Mouse (Mus musculus): ENCODE results near the gene Myo16. TPM values are rescaled to one million over a fixed set of nuclear protein-coding genes. Genes with fewer than 3 reads are reported as not detected.

The Myo16 gene
- polyA plus RNA-seq, 1 experiment from 2014 or later, result 0.67 TPM

DNA sequence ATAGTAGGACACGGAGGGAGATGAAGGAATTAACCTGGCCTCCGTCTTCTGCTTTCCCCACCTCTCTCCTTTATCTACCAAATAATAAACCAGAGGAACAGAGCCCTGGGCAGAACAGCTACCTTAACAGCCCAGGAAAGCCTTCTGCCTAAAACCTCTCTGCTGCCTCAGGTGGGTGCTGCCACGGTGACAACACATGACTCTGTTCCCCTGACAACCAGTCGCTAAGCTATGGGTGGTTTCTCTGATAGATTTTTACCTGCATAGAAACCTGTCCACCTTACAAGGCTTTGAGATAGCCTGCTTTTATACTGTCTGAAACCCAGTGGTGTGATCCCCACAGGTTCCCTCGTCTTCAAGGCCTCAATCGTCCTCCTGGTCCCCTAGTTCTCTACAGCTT is 337.2 kb downstream of the Myo16 start:
- 77% methylated on average over 6 of the region's 6 CpGs for WGBS
- ATAC-seq (ENCODE audit: borderline replicate concordance, extremely low read depth, low FRiP score, low TSS enrichment), result no peak

DNA sequence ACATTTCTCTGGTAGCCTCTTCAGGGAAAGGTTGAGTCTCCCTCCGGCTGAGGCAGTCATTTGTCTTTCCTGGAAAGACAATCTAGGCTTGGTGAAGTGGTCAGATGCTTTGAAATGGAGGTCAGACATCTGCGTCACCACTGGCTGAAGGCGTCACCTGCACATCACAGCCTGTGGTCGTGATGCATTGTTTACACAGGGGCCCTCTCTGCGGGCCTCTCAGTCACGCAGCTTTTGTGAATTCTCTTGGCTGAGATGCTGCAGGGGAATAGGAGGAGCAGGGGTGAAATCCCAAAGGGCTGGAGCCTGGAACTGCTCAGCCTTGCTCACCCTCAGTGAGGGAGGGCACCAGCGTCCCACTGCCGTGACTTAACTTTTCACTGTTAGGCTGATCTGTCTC is 346.1 kb downstream of the Myo16 start:
- no peak for ATAC-seq (ENCODE audit: borderline replicate concordance, extremely low read depth, low FRiP score, low TSS enrichment)
- Histone ChIP-seq H3K27me3 (no peaks in the 10 kb centered on the region), H3K4me2 (no peak overlapping the region), H3K9ac (no peak overlapping the region), H3K27ac (no peak overlapping the region), H3K4me3 (no peak overlapping the region), H3K4me1 (no peaks in the 10 kb centered on the region; the same call in 1 of the 2 replicates), H3K36me3 (no peaks in the 10 kb centered on the region), H3K9me3 (no peaks in the 10 kb centered on the region)
- WGBS, result 12% methylated on average over 8 of the region's 8 CpGs

More for the DNA sequence above, 337.2 kb downstream of the Myo16 start:
- Histone ChIP-seq H3K9ac (no peak overlapping the region), H3K36me3 (no peaks in the 10 kb centered on the region), H3K9me3 (no peaks in the 10 kb centered on the region), H3K4me1 (no peaks in the 10 kb centered on the region), H3K27ac (no peak overlapping the region), H3K4me3 (no peak overlapping the region), H3K4me2 (no peak overlapping the region), H3K27me3 (no peaks in the 10 kb centered on the region)

DNA sequence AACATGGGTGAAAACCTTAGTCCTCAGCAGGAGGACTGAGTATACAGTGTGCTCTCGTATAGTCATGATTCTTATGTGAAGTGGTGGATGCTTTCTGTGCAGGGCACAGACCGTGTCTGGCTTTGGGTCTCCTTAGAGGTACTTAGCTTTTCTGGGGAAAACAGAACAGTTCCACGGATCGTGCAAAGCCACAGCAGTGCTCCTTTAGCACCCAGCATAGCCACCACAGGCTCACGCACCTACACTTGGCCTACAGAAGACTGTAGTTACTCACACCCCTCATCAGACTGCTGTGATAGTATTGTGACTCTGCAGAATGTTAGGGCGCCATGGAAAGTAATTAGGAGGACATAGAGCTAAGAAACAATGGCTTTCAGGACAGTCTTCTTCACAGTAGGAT is 346.8 kb downstream of the Myo16 start:
- H3K4me2 ChIP-seq, result no peak overlapping the region
- H3K9ac ChIP-seq, result no peak overlapping the region
- no peaks in the 10 kb centered on the region; the same call in 1 of the 2 replicates for H3K4me1 ChIP-seq
- H3K9me3 ChIP-seq, result no peaks in the 10 kb centered on the region
- 66% methylated on average over 6 of the region's 6 CpGs for whole genome bisulfite sequencing
- ATAC-seq (ENCODE audit: borderline replicate concordance, extremely low read depth, low FRiP score, low TSS enrichment), result no peak
- no peak overlapping the region for H3K27ac ChIP-seq
- H3K27me3 ChIP-seq, result no peaks in the 10 kb centered on the region
- H3K36me3 ChIP-seq, result no peaks in the 10 kb centered on the region
- H3K4me3 ChIP-seq, result no peak overlapping the region

DNA sequence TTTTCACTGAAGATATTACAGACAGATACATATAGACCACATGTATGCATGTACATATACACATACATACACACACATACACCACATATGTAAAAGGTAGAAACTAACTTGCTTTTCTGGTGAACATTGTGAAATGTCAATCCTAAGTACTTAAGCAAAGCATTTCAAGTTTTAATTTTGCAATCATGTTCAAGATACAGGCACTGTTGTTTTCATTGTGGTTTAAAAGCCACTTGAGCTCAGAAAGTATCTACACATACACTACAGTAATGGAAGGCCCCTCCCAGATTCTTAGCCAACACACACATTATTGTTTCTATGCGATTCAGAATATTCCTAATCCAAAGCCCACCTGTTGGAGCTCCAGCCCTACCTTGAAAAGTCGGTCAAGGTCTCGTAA is 348.0 kb downstream of the Myo16 start:
- no peaks in the 10 kb centered on the region for H3K9me3 ChIP-seq
- ATAC-seq (ENCODE audit: borderline replicate concordance, extremely low read depth, low FRiP score, low TSS enrichment), result no peak
- WGBS, result 92% methylated on average over 3 of the region's 3 CpGs
- H3K4me1 ChIP-seq, result no peaks in the 10 kb centered on the region; the same call in 1 of the 2 replicates
- no peaks in the 10 kb centered on the region for H3K27me3 ChIP-seq
- H3K4me3 ChIP-seq, result no peak overlapping the region
- no peak overlapping the region for H3K27ac ChIP-seq
- no peak overlapping the region for H3K4me2 ChIP-seq
- no peaks in the 10 kb centered on the region for H3K36me3 ChIP-seq
- no peak overlapping the region for H3K9ac ChIP-seq

DNA sequence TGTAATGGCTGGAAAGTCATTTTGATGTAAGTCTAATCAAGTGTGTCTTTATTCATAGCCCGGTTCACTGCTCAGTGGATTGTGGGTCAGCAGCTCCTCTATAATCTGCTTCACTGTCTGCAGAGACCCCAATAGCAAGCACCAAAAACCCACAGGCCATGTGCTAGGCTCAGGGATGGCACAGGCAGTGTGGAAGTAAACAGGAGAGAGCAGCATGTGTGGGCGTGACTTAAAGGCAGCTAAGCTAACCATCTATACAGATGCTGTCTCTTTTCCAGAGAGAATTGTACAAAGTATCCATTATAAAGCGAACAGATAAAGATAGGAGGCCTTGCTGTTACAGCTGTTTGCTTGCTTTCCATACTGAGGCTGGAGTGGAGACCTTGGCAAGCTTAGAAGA is 358.4 kb downstream of the Myo16 start:
- Histone ChIP-seq H3K27ac (no peak overlapping the region), H3K36me3 (no peaks in the 10 kb centered on the region), H3K27me3 (no peaks in the 10 kb centered on the region), H3K9ac (no peak overlapping the region), H3K9me3 (no peaks in the 10 kb centered on the region), H3K4me2 (no peak overlapping the region), H3K4me3 (no peak overlapping the region), H3K4me1 (no peaks in the 10 kb centered on the region)
- no peak for ATAC-seq (ENCODE audit: borderline replicate concordance, extremely low read depth, low FRiP score, low TSS enrichment)
- WGBS, result 74% methylated on average over 3 of the region's 3 CpGs

DNA sequence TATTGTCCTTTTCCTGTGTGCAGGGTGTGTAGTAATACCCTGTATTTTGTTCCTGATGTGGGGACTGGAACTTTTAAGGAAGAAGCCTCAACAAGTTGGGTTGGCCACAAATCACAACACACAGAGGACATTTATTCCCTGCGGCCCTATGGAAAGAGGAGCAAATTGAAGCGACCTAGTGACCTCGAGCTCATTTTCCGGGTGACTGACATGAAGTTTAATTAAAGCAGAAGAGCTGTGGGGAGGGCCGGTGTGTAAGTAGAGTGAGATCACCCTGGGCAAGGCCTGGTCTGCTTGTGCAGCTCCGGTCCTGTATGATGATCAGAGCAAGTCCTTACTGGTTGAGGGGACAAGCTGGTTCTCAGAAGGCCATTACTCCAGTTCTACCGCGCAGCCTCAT is 363.7 kb downstream of the Myo16 start:
- no peak overlapping the region for H3K4me2 ChIP-seq
- 85% methylated on average over 8 of the region's 8 CpGs for WGBS
- H3K4me3 ChIP-seq, result no peak overlapping the region
- 0 out of 2 replicates have a peak, but pooled peaks cover 5% of the 10 kb centered on the region for H3K4me1 ChIP-seq
- no peaks in the 10 kb centered on the region for H3K27me3 ChIP-seq
- no peak overlapping the region for H3K9ac ChIP-seq
- H3K27ac ChIP-seq, result no peak overlapping the region
- H3K36me3 ChIP-seq, result no peaks in the 10 kb centered on the region
- no peak for ATAC-seq (ENCODE audit: borderline replicate concordance, extremely low read depth, low FRiP score, low TSS enrichment)
- H3K9me3 ChIP-seq, result no peaks in the 10 kb centered on the region

DNA sequence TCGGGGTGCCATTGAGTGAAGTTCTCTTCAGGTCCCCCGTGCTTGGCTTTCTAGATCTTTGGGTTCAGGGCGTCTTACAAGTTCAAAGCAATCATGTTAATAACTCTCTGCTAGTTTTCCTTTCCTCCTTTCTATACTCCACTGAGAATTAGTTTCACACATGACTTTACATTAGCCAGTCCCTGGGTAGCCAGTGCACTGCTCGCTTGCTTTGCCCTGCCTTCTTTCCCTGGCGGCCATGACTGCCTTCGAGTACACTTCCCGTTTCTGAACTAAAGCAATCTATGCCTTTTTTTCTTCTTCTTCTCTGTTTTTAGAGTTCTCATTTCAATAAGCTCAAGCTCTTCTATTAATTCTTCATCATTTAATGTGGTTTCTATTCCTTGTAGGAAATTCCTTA is 365.6 kb downstream of the Myo16 start:
- WGBS, result 48% methylated on average over 7 of the region's 7 CpGs
- H3K27ac ChIP-seq, result peak overlapping the region; percentile 59; the same call in 1 of the 2 replicates
- 0 out of 2 replicates have a peak, but pooled peaks cover 5% of the 10 kb centered on the region for H3K4me1 ChIP-seq
- peak; percentile 46; the same call in 1 of the 2 replicates for ATAC-seq (ENCODE audit: borderline replicate concordance, extremely low read depth, low FRiP score, low TSS enrichment)
- no peaks in the 10 kb centered on the region for H3K9me3 ChIP-seq
- H3K9ac ChIP-seq, result no peak overlapping the region
- H3K36me3 ChIP-seq, result no peaks in the 10 kb centered on the region
- no peak overlapping the region for H3K4me2 ChIP-seq
- no peaks in the 10 kb centered on the region for H3K27me3 ChIP-seq
- no peak overlapping the region for H3K4me3 ChIP-seq

DNA sequence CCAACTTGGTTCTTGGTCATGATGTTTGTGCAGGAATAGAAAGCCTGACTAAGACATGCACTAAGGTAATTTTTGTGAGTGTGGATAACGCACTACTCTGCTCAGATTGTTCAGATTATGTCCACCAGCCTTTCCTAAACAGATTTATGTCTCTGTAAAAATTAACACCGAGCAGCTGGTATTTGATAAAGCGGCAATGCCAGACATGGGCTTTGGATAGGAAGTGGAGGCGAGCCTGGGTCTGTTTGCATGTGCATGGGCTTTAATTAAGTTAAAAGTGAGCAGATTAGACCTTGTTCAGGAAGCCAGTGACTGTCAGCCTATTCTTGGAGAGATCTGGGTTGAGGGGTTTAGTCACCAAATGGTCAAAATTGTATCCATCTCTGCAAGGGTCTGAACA is 367.8 kb downstream of the Myo16 start:
- 81% methylated on average over 4 of the region's 4 CpGs for WGBS
- Histone ChIP-seq H3K4me3 (no peak overlapping the region), H3K27me3 (no peaks in the 10 kb centered on the region), H3K27ac (no peak overlapping the region), H3K9ac (no peak overlapping the region), H3K9me3 (no peaks in the 10 kb centered on the region), H3K4me1 (0 out of 2 replicates have a peak, but pooled peaks cover 5% of the 10 kb centered on the region), H3K4me2 (no peak overlapping the region), H3K36me3 (no peaks in the 10 kb centered on the region)
- ATAC-seq (ENCODE audit: borderline replicate concordance, extremely low read depth, low FRiP score, low TSS enrichment), result no peak

DNA sequence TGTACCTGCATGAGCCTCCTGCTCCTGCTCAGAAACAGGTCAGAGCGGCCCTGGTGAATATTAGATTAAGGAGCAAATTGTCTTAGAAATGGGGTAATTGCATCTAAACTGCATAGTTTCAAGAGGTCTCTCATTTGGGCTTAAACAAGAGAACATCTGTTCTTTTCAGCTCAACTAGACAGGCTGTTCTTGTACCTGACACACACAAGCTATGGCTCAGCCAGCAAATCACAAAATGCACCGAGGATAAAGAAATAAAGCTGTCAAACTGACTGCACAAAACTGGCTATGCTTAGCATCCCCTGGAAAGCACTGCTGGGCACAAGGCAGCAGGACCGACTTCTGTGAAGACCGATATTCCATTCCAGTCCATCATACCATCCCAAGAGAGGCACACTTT is 372.0 kb downstream of the Myo16 start:
- no peak overlapping the region for H3K27ac ChIP-seq
- WGBS, result 69% methylated on average over 4 of the region's 4 CpGs

DNA sequence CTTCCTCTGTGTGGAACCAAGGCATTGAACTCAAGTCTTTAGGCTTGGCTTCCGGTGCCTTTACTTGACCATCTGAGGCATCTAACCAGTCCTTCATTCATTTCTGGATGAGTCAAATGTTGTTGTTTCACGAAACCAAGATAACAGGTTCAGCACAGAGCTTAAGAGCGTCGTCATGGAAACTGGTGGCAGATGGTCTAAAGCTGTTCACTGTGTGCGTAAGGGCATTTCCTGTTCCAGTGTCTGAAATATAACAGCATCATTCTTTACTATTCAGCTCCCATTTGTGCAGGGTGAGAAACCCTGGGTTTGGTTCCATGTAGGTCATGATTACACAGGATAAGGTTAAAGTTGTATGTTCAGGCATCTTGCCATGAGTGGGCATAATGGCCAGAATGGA is 372.9 kb downstream of the Myo16 start:
- 42% methylated on average over 5 of the region's 5 CpGs for WGBS
- Histone ChIP-seq H3K9ac (no peak overlapping the region), H3K9me3 (no peaks in the 10 kb centered on the region), H3K4me1 (no peaks in the 10 kb centered on the region), H3K27me3 (no peaks in the 10 kb centered on the region), H3K4me3 (no peak overlapping the region), H3K4me2 (no peak overlapping the region), H3K27ac (no peak overlapping the region), H3K36me3 (no peaks in the 10 kb centered on the region)
- no peak for ATAC-seq (ENCODE audit: borderline replicate concordance, extremely low read depth, low FRiP score, low TSS enrichment)

More for the DNA sequence above, 372.0 kb downstream of the Myo16 start:
- no peaks in the 10 kb centered on the region for H3K36me3 ChIP-seq
- no peak overlapping the region for H3K9ac ChIP-seq
- H3K9me3 ChIP-seq, result no peaks in the 10 kb centered on the region
- H3K4me3 ChIP-seq, result no peak overlapping the region
- no peaks in the 10 kb centered on the region for H3K4me1 ChIP-seq
- H3K27me3 ChIP-seq, result no peaks in the 10 kb centered on the region
- ATAC-seq (ENCODE audit: borderline replicate concordance, extremely low read depth, low FRiP score, low TSS enrichment), result no peak
- no peak overlapping the region for H3K4me2 ChIP-seq

DNA sequence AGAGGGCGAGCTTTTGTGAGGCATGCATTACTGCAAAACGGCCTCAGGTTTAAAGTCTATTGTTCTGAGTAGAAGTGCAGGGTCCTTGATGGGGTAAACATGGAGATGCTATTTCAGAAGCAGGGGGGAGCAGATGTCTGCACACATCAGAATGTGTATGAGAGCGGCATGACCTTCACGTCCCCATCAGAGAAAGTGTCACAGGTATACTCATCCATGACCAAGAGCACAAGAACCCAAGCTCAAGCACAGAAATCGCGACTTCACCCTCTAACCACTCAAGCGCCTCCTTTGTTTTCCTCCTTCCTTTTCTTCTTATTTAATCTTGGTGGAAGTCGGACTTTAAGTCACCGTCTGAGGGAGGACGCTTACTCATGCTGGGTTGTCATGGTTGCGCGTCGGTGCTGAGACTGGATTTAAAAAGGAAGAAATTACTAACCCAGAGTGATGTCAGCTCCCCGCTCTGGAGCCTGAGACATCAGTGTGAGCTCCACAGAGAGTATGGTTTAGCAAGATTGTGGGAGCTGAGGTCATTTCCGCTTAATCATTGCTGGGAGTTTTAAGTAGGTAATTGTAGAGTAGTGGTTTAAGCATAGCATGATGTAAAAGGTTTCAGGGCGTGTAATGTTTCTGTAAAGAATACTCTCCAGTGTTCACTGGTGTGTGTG is 381.0 kb downstream of the Myo16 start:
- no peaks in the 10 kb centered on the region for H3K4me1 ChIP-seq
- no peaks in the 10 kb centered on the region for H3K27me3 ChIP-seq
- ATAC-seq (ENCODE audit: borderline replicate concordance, extremely low read depth, low FRiP score, low TSS enrichment), result no peak
- WGBS, result 63% methylated on average over 16 of the region's 16 CpGs
- no peaks in the 10 kb centered on the region for H3K9me3 ChIP-seq
- H3K27ac ChIP-seq, result no peak overlapping the region
- H3K36me3 ChIP-seq, result no peaks in the 10 kb centered on the region
- H3K4me3 ChIP-seq, result no peak overlapping the region
- H3K4me2 ChIP-seq, result no peak overlapping the region
- no peak overlapping the region for H3K9ac ChIP-seq

DNA sequence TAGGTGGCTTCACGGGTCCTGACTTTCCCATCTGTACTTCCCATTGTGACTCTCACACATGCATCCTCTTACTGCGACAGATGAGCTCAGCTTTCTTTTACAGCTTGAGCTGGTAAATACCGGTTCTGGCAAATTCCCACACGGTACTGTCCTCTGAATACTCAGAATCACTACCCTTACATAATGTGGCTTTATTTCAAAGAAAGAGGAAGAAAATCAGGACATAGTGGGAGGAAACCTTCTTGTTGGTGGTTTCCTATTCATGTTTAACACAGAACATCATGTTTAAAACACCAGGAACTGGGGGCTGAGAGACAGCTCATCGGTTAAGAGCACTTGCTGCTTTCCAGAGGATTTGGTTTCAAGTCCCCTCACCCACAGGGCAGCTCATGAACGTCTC is 384.6 kb downstream of the Myo16 start:
- no peaks in the 10 kb centered on the region for H3K9me3 ChIP-seq
- no peak for ATAC-seq (ENCODE audit: borderline replicate concordance, extremely low read depth, low FRiP score, low TSS enrichment)
- H3K4me3 ChIP-seq, result no peak overlapping the region
- no peak overlapping the region for H3K9ac ChIP-seq
- WGBS, result 56% methylated on average over 6 of the region's 6 CpGs
- no peaks in the 10 kb centered on the region for H3K27me3 ChIP-seq
- no peak overlapping the region for H3K4me2 ChIP-seq
- no peaks in the 10 kb centered on the region for H3K36me3 ChIP-seq
- no peaks in the 10 kb centered on the region for H3K4me1 ChIP-seq
- H3K27ac ChIP-seq, result no peak overlapping the region

DNA sequence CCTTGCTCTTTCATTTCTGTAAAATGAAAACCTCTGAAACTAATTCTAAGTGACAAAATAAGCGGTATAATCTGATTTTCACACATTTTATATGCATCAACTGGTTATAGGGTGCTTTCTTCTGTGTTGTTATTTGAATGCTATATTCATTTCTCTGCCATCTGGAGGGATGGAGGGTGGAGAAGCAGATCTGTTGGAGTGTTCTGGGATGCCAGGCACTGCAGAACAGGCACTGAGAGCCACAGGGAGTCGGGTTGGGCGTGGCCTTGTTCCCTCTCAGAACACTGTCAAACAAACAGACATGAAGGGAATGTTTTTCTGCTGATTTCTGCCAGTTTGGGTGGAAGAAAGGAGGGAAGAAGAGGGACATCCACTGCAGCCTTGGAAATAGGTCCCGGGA is 386.0 kb downstream of the Myo16 start:
- Histone ChIP-seq H3K27ac (no peak overlapping the region), H3K27me3 (no peaks in the 10 kb centered on the region), H3K36me3 (no peaks in the 10 kb centered on the region), H3K4me3 (no peak overlapping the region), H3K9me3 (0 out of 2 replicates have a peak, but pooled peaks cover 7% of the 10 kb centered on the region), H3K9ac (no peak overlapping the region), H3K4me1 (no peaks in the 10 kb centered on the region), H3K4me2 (no peak overlapping the region)
- WGBS, result 73% methylated on average over 4 of the region's 4 CpGs
- ATAC-seq (ENCODE audit: borderline replicate concordance, extremely low read depth, low FRiP score, low TSS enrichment), result no peak

Measured in lung, embryonic 15.5 days (tissue).